Mouse (Mus musculus) erythroblast, embryonic 14.5 days (primary cell): ENCODE results near the gene Slc19a2. TPM values are rescaled to one million over a fixed set of nuclear protein-coding genes. Genes with fewer than 3 reads are reported as not detected.
A peak's percentile ranks its signal among the peaks of the same experiment; 100 is the strongest.

Source experiments
- H3K27me3 ChIP-seq: 2 replicates; pipeline ENCODE4 v1.6.1; 2012; ENCODE audit warnings: inconsistent platforms; ENCODE audit not compliant: control insufficient read depth
- H3K36me3 ChIP-seq: 2 replicates; pipeline ENCODE4 v1.6.1; 2012; ENCODE audit warnings: mild to moderate bottlenecking, inconsistent platforms; ENCODE audit not compliant: control insufficient read depth
- H3K4me1 ChIP-seq: 2 replicates; pipeline ENCODE4 v1.6.1; 2012; ENCODE audit warnings: inconsistent platforms; ENCODE audit not compliant: control insufficient read depth
- H3K4me3 ChIP-seq: replicated peaks from 2 replicates; pipeline ENCODE3; 2012; ENCODE audit warnings: moderate library complexity, mild to moderate bottlenecking, inconsistent platforms
- H3K9me3 ChIP-seq: 2 replicates; pipeline ENCODE4 v1.6.1; 2012; ENCODE audit warnings: low read length, inconsistent platforms, mixed read lengths; ENCODE audit not compliant: control insufficient read depth
- GATA1 ChIP-seq: IDR thresholded peaks from 2 replicates; pipeline ENCODE4 v1.6.1; 2012; ENCODE audit warnings: low read length, inconsistent platforms, mixed read lengths
- TAL1 ChIP-seq: IDR thresholded peaks from 3 replicates; pipeline ENCODE4 v1.6.1; 2012; ENCODE audit warnings: low read length, inconsistent platforms, mixed read lengths
- polyA plus RNA-seq: library from polyadenylated mRNA; stranded (reverse); fragments of >175 nt; gene quantifications from 2 replicates; pipeline ENCODE4 v1.2.3, GENCODE M21; 2012

Slc19a2 gene
- polyA plus RNA-seq, 1 experiment = 0.36 TPM

DNA sequence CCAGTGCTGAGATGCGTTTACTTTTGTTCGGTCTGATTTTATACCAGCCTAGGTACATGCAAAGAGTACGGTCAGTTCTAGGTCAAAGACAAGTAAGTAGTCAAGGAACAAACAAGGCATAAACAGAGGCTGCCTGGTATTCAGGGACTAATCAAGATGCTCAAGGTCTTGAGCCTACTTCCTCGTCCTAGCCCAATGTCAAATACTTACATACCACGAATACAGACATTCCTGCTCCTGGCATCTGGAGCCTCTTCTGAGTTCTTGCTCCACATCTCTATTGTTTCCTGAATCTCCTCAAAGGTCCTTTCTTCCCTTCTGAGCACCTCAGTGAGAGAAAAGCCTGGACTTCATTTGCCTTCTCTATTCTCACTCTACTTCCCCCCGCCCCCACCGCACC, 22.1 kb downstream of the Slc19a2 start:
- Histone ChIP-seq H3K36me3 (peaks cover 7% of the 10 kb centered on the region), H3K27me3 (no peaks in the 10 kb centered on the region), H3K4me3 (no peak overlapping the region), H3K4me1 (peaks cover 10% of the 10 kb centered on the region), H3K9me3 (0 out of 2 replicates have a peak, but pooled peaks cover 5% of the 10 kb centered on the region)
- no peak for TF ChIP-seq TAL1

GRCm38 (mm10) chr1:164273659-164274058, 24.8 kb downstream of the Slc19a2 start:
- Histone ChIP-seq H3K4me3 (no peak overlapping the region), H3K9me3 (no peaks in the 10 kb centered on the region), H3K4me1 (peaks cover 12% of the 10 kb centered on the region), H3K36me3 (no peaks in the 10 kb centered on the region), H3K27me3 (no peaks in the 10 kb centered on the region)
- TF ChIP-seq TAL1 = no peak
- no peak for TF ChIP-seq GATA1

DNA sequence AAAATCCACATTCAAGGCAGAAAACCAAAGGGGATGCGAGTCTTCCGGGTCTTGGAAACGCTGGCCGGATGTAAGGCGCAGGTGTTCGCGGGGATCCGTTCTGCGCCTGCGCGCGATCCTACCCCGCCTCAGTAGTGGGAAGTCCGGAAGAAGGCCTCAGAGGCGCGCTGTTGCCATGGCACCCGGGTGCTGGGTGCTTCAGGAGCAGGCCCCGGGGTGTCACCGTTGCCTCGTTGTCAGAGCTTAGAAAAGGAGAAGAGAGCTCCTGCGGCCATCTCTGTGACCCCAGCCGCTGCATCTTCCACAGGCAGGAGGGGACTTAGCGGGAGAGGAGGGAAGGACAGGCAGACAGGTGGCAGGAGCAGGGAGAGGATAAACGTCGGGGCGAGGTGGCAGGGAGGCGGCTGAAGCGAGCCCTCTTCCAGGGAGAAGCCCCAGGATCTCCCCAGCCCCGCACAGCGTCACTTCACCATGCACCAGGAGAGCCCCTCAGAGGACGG, 26.7 kb downstream of the Slc19a2 start, which contains the start of gene Ccdc181:
Gene Ccdc181 (plus strand): TSS at position 131 of the 500 bp plus-strand sequence.
- Histone ChIP-seq H3K27me3 (no peaks in the 10 kb centered on the region), H3K9me3 (no peaks in the 10 kb centered on the region), H3K36me3 (no peaks in the 10 kb centered on the region), H3K4me3 (peak within 1 kb of the TSS; percentile 80), H3K4me1 (peaks cover 12% of the 10 kb centered on the region)
- TF ChIP-seq TAL1 (no peak), GATA1 (no peak)

DNA sequence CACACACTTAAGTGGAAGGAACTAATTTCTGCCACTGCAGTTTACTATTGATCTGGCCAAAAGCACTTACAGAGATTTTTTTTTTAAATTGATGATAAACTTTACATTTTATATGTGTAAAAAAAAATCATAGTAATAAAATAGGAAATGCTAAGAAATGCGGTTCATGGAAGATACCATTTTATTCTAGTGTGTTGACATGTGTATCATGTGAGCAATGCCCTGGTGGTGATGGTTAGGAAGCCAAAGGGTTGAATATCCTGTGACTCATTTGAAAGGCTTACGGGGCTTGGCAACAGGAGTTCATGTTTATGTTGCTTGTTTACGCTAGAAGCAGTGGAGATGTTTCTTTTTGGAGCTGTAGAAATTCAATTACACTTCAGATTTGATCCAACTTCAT, 27.7 kb downstream of the Slc19a2 start:
- Histone ChIP-seq H3K36me3 (no peaks in the 10 kb centered on the region), H3K4me3 (no peak overlapping the region), H3K27me3 (no peaks in the 10 kb centered on the region), H3K4me1 (peaks cover 12% of the 10 kb centered on the region), H3K9me3 (no peaks in the 10 kb centered on the region)
- TF ChIP-seq GATA1 (no peak), TAL1 (no peak)

- Histone ChIP-seq H3K27me3 (no peaks in the 10 kb centered on the region), H3K9me3 (no peaks in the 10 kb centered on the region), H3K4me1 (peaks cover 12% of the 10 kb centered on the region), H3K4me3 (no peak overlapping the region), H3K36me3 (no peaks in the 10 kb centered on the region)
- TF ChIP-seq TAL1 (no peak), GATA1 (no peak)
Observed at GRCm38 (mm10) chr1:164279332-164279731, 30.5 kb downstream of the Slc19a2 start.

GRCm38 (mm10) chr1:164284007-164284406, 35.2 kb downstream of the Slc19a2 start:
- TF ChIP-seq GATA1 (no peak), TAL1 (no peak)
- Histone ChIP-seq H3K4me1 (no peaks in the 10 kb centered on the region), H3K9me3 (no peaks in the 10 kb centered on the region), H3K27me3 (no peaks in the 10 kb centered on the region), H3K36me3 (no peaks in the 10 kb centered on the region), H3K4me3 (no peak overlapping the region)

GRCm38 (mm10) chr1:164287406-164287805, 38.6 kb downstream of the Slc19a2 start:
- no peak overlapping the region for H3K4me3 ChIP-seq
- no peaks in the 10 kb centered on the region for H3K27me3 ChIP-seq
- no peaks in the 10 kb centered on the region for H3K9me3 ChIP-seq
- TF ChIP-seq TAL1 (no peak), GATA1 (no peak)
- H3K4me1 ChIP-seq = no peaks in the 10 kb centered on the region
- H3K36me3 ChIP-seq = peaks cover 21% of the 10 kb centered on the region

GRCm38 (mm10) chr1:164292040-164292439, 43.2 kb downstream of the Slc19a2 start:
- H3K9me3 ChIP-seq = no peaks in the 10 kb centered on the region
- H3K4me1 ChIP-seq = no peaks in the 10 kb centered on the region
- no peak overlapping the region for H3K4me3 ChIP-seq
- peaks cover 54% of the 10 kb centered on the region for H3K36me3 ChIP-seq
- TF ChIP-seq TAL1 (no peak), GATA1 (no peak)
- H3K27me3 ChIP-seq = no peaks in the 10 kb centered on the region

- no peaks in the 10 kb centered on the region for H3K4me1 ChIP-seq
- H3K27me3 ChIP-seq = no peaks in the 10 kb centered on the region
- H3K9me3 ChIP-seq = no peaks in the 10 kb centered on the region
- TF ChIP-seq TAL1 (no peak), GATA1 (no peak)
- peaks cover 71% of the 10 kb centered on the region for H3K36me3 ChIP-seq
- no peak overlapping the region for H3K4me3 ChIP-seq
Observed at GRCm38 (mm10) chr1:164294071-164294470, 45.2 kb downstream of the Slc19a2 start.

- Histone ChIP-seq H3K9me3 (no peaks in the 10 kb centered on the region), H3K36me3 (peaks cover 78% of the 10 kb centered on the region), H3K27me3 (no peaks in the 10 kb centered on the region), H3K4me1 (no peaks in the 10 kb centered on the region), H3K4me3 (no peak overlapping the region)
- no peak for TF ChIP-seq TAL1
- TF ChIP-seq GATA1 = no peak
Observed at GRCm38 (mm10) chr1:164296473-164296872, 47.6 kb downstream of the Slc19a2 start.
